Mouse (Mus musculus) lung, adult 2 months (tissue): ENCODE measurements around the gene Cct3.

Source experiments
- CTCF ChIP-seq: fragments of 200-500 bp; IDR thresholded peaks from 2 replicates; pipeline ENCODE4 v1.5.1; 2011; ENCODE audit warnings: mild to moderate bottlenecking, low read length, control low read depth; ENCODE audit not compliant: insufficient read depth
- POLR2A ChIP-seq: fragments of 200-500 bp; IDR thresholded peaks from 2 replicates; pipeline ENCODE4 v1.6.1; 2011; ENCODE audit warnings: low read depth, mild to moderate bottlenecking, control low read depth, low read length, borderline replicate concordance; ENCODE audit errors: extremely low read depth

DNA sequence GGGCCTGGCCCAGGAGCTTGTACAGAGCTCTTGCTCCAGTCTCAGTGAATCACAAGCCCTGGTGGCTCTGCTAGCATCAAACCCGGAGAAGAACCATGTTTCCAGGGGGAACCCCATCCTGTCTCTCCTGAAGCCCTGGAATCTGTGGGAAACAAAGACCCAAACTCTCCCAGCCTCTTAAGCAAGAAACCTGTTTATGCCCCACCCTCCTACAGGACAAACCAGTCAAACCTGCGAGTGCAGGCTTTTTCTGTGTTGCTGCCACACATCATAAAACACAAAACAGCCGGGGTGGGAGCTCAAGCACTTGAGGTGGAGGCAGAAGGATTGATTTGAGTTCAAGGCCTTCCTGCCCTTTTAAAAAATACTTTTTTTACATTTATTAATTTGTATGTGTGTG, 34.6 kb upstream of the Cct3 start:
- TF ChIP-seq CTCF (no peak), POLR2A (no peak)
